Mouse (Mus musculus): ENCODE measurements at regions not wholly inside any gene's neighbourhood (a gene's known extent, or its start where the extent isn't known, plus 50 kb on each side); places are given as distances from the start of the nearest gene placed in this dataset.

- DNase-seq: no peak
- no peaks in the 10 kb centered on the region for H3K27me3 ChIP-seq (ENCODE audit: control insufficient read depth, insufficient read depth, low read length)
- TF ChIP-seq POLR2A (IDR thresholded peaks at IDR 0.05; ENCODE audit: borderline replicate concordance, insufficient read depth, low read length): no peak
- no peak for TF ChIP-seq CTCF (IDR thresholded peaks at IDR 0.05; ENCODE audit: borderline replicate concordance, insufficient read depth, low read depth, low read length)
- H3K27ac ChIP-seq (ENCODE audit: insufficient read depth, low read length): no peak overlapping the region
- H3K4me3 ChIP-seq (replicated peaks; ENCODE audit: insufficient read depth, low read depth, low read length): no peak overlapping the region
- 83% methylated on average over 13 of the region's 13 CpGs for WGBS
- no peaks in the 10 kb centered on the region for H3K4me1 ChIP-seq (ENCODE audit: control insufficient read depth, insufficient read depth, low read length)
Measured at GRCm38 (mm10) chr11:19433680-19434619, 415.2 kb upstream of the Meis1 start.

- no peak overlapping the region for H3K4me3 ChIP-seq (replicated peaks; ENCODE audit: insufficient read depth, low read depth, low read length)
- no peaks in the 10 kb centered on the region for H3K27me3 ChIP-seq (ENCODE audit: control insufficient read depth, insufficient read depth, low read length)
- DNase-seq: no peak
- H3K27ac ChIP-seq (ENCODE audit: insufficient read depth, low read length): no peak overlapping the region
- 84% methylated on average over 5 of the region's 5 CpGs for WGBS
- TF ChIP-seq POLR2A (IDR thresholded peaks at IDR 0.05; ENCODE audit: borderline replicate concordance, insufficient read depth, low read length) (no peak), CTCF (IDR thresholded peaks at IDR 0.05; ENCODE audit: borderline replicate concordance, insufficient read depth, low read depth, low read length) (no peak)
- H3K4me1 ChIP-seq (ENCODE audit: control insufficient read depth, insufficient read depth, low read length): no peaks in the 10 kb centered on the region
Measured at GRCm38 (mm10) chr11:19438385-19438784, 419.6 kb upstream of the Meis1 start.

GRCm38 (mm10) chr11:19441936-19442335 lies 423.2 kb upstream of the Meis1 start:
- no peak for DNase-seq
- 86% methylated on average over 4 of the region's 4 CpGs for WGBS
- no peaks in the 10 kb centered on the region for H3K4me1 ChIP-seq (ENCODE audit: control insufficient read depth, insufficient read depth, low read length)

GRCm38 (mm10) chr11:19455391-19456290 lies 436.9 kb upstream of the Meis1 start:
- no peak overlapping the region for H3K4me3 ChIP-seq (replicated peaks; ENCODE audit: insufficient read depth, low read depth, low read length)

More at GRCm38 (mm10) chr11:19441936-19442335, 423.2 kb upstream of the Meis1 start:
- Histone ChIP-seq H3K4me3 (replicated peaks; ENCODE audit: insufficient read depth, low read depth, low read length) (no peak overlapping the region), H3K27me3 (ENCODE audit: control insufficient read depth, insufficient read depth, low read length) (no peaks in the 10 kb centered on the region), H3K27ac (ENCODE audit: insufficient read depth, low read length) (no peak overlapping the region)
- no peak for TF ChIP-seq POLR2A (IDR thresholded peaks at IDR 0.05; ENCODE audit: borderline replicate concordance, insufficient read depth, low read length)
- no peak for TF ChIP-seq CTCF (IDR thresholded peaks at IDR 0.05; ENCODE audit: borderline replicate concordance, insufficient read depth, low read depth, low read length)

GRCm38 (mm10) chr11:19456577-19456976 lies 437.8 kb upstream of the Meis1 start:
- Histone ChIP-seq H3K4me3 (replicated peaks; ENCODE audit: insufficient read depth, low read depth, low read length) (no peak overlapping the region), H3K4me1 (ENCODE audit: control insufficient read depth, insufficient read depth, low read length) (no peaks in the 10 kb centered on the region), H3K27me3 (ENCODE audit: control insufficient read depth, insufficient read depth, low read length) (no peaks in the 10 kb centered on the region), H3K27ac (ENCODE audit: insufficient read depth, low read length) (no peak overlapping the region)
- WGBS: 72% methylated on average over 1 of the region's 1 CpGs
- TF ChIP-seq CTCF (IDR thresholded peaks at IDR 0.05; ENCODE audit: borderline replicate concordance, insufficient read depth, low read depth, low read length): no peak
- no peak for TF ChIP-seq POLR2A (IDR thresholded peaks at IDR 0.05; ENCODE audit: borderline replicate concordance, insufficient read depth, low read length)
- DNase-seq: no peak

More at GRCm38 (mm10) chr11:19455391-19456290, 436.9 kb upstream of the Meis1 start:
- no peak for DNase-seq
- no peaks in the 10 kb centered on the region for H3K27me3 ChIP-seq (ENCODE audit: control insufficient read depth, insufficient read depth, low read length)
- TF ChIP-seq POLR2A (IDR thresholded peaks at IDR 0.05; ENCODE audit: borderline replicate concordance, insufficient read depth, low read length) (no peak), CTCF (IDR thresholded peaks at IDR 0.05; ENCODE audit: borderline replicate concordance, insufficient read depth, low read depth, low read length) (no peak)
- WGBS: 67% methylated on average over 12 of the region's 12 CpGs
- H3K27ac ChIP-seq (ENCODE audit: insufficient read depth, low read length): no peak overlapping the region
- no peaks in the 10 kb centered on the region for H3K4me1 ChIP-seq (ENCODE audit: control insufficient read depth, insufficient read depth, low read length)

GRCm38 (mm10) chr11:19463730-19464358 lies 445.1 kb upstream of the Meis1 start:
- WGBS: 29% methylated on average over 6 of the region's 6 CpGs
- Histone ChIP-seq H3K4me1 (ENCODE audit: control insufficient read depth, insufficient read depth, low read length) (no peaks in the 10 kb centered on the region), H3K4me3 (replicated peaks; ENCODE audit: insufficient read depth, low read depth, low read length) (no peak overlapping the region), H3K27ac (ENCODE audit: insufficient read depth, low read length) (no peak overlapping the region), H3K27me3 (ENCODE audit: control insufficient read depth, insufficient read depth, low read length) (no peaks in the 10 kb centered on the region)
- no peak for TF ChIP-seq POLR2A (IDR thresholded peaks at IDR 0.05; ENCODE audit: borderline replicate concordance, insufficient read depth, low read length)
- TF ChIP-seq CTCF (IDR thresholded peaks at IDR 0.05; ENCODE audit: borderline replicate concordance, insufficient read depth, low read depth, low read length): no peak
- no peak for DNase-seq

GRCm38 (mm10) chr11:19468373-19468772 lies 449.6 kb upstream of the Meis1 start:
- Histone ChIP-seq H3K4me1 (ENCODE audit: control insufficient read depth, insufficient read depth, low read length) (no peaks in the 10 kb centered on the region), H3K4me3 (replicated peaks; ENCODE audit: insufficient read depth, low read depth, low read length) (no peak overlapping the region), H3K27ac (ENCODE audit: insufficient read depth, low read length) (no peak overlapping the region), H3K27me3 (ENCODE audit: control insufficient read depth, insufficient read depth, low read length) (no peaks in the 10 kb centered on the region)
- TF ChIP-seq POLR2A (IDR thresholded peaks at IDR 0.05; ENCODE audit: borderline replicate concordance, insufficient read depth, low read length) (no peak), CTCF (IDR thresholded peaks at IDR 0.05; ENCODE audit: borderline replicate concordance, insufficient read depth, low read depth, low read length) (no peak)
- whole genome bisulfite sequencing: 79% methylated on average over 3 of the region's 3 CpGs
- no peak for DNase-seq

All from cerebellum, adult 2 months (tissue).